Mouse (Mus musculus) Muller cell, postnatal 12 days (primary cell): ENCODE data around the gene Lamtor3.
"Not testable (repeated sequence)": the region's sequence is repeated elsewhere in the genome, so short reads cannot be mapped to it uniquely, and the experiment has no call there.

Experiments used
- DNase-seq: peaks from one replicate; pipeline ENCODE4 v3.0.0-alpha.2; 2015; ENCODE audit errors: inconsistent ontology term

Lamtor3 gene

DNA sequence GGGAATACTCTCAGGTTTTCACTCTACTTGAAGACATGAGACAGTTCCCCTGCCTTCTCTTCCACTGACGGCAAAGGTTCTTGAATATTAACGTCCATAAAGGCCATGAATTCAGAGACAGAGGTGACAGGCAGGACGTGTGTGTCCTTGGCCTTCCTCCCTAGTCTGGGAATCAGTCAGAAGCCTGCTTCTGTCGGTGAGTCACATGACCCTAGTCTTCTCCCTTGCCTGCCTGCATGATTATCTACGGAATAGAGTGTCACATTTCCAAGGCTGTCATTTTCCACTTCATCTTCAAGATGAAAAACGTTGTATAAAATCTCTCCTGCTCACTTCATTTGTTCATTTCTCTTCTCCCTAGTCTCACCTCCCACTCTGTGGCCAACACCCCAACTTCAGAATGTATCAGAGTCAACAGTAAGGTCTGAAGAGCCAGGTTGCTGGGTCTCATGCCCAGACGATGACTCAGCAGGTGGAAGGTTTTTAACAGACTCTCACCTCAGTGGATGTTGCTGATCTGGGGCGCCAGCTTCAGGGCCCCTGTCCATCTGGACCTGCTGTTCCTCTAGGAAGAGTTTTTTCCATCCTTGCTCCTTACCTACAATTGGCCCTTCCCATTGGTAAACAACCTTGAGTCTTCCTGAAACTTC lies 43.6 kb downstream of the Lamtor3 start:
- no peak for DNase-seq

- DNase-seq = no peak
These were observed 45.2 kb downstream of the Lamtor3 start for GRCm38 (mm10) chr3:137963508-137963907.

- DNase-seq = not testable (repeated sequence)
These were observed 45.7 kb downstream of the Lamtor3 start for GRCm38 (mm10) chr3:137964014-137964413.

GRCm38 (mm10) chr3:137968105-137968819 lies 50.0 kb downstream of the Lamtor3 start:
- no peak for DNase-seq

DNA sequence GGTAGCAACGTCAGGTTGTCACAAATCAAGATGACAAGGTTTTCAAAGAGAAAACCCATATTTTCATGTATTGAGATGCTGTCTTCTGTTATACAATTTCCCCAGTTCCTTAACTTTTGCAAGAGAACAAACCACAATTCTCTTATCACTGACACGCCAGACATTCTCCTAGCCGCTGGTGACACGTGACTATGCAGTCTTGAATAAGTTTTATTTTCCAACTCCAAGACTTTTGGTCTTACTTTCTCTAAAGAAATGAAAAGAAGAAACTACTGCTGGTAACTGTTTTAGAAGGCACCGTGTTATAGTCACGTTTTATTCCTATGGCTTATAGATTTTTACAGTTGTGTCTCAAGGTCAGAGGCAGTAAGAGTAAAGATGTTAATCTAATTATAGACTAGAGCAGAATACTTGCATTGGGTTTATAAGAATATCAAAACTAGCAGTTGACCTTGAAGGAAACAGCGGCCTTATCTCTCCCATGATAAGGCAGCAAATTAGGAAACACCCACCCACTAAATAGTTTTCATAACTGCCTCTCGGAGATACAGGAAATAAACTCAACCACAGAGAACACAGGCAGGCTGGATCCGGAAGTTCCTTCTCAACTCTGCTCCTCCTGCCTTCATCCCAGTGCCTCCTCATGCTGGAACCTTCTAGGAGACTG lies 50.6 kb downstream of the Lamtor3 start:
- no peak for DNase-seq

DNA sequence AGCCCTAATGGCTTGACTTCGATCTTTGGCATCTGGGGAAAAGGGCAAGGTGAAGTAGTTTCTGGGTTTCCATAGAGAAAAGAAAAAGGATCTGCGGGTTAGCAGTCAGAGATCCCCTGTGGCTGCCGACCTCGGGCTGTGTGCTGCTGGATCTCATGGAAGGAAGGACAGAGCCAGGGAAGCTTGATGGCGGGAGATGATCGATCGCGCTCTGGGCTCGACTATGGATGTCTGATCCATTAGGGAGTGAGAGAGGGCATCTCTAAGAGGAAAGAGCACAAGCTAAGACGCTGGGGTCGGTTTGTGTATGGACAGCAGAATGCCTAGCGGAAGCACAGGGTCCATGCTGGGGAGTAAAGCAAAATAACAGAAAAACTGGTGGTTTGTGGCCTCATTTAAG lies 51.6 kb downstream of the Lamtor3 start:
- DNase-seq = no peak

- DNase-seq = no peak
These were observed 53.9 kb downstream of the Lamtor3 start for GRCm38 (mm10) chr3:137972224-137972623.

- no peak for DNase-seq
These were observed 54.7 kb downstream of the Lamtor3 start for GRCm38 (mm10) chr3:137972989-137973388.

DNA sequence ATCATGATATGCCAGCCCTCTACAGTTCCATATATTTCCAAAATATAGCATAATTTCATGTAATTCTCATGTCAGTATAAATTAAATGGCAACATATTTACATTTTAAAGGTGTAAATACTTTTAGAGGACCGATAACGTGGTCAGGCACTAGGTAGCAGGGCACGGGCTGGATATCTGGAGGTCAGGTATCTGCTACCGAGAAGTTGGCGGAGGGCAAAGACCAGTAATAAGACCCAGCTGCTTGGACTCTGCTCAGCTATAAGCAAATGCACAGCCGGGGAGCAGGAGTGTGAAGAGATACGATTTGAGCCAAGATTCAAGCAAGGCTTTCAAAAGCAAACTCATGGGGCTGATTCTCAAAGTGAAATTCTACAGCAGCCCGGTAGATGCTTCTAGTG lies 56.0 kb downstream of the Lamtor3 start:
- no peak for DNase-seq

- DNase-seq = no peak
These were observed 57.1 kb downstream of the Lamtor3 start for GRCm38 (mm10) chr3:137975435-137975834.

DNA sequence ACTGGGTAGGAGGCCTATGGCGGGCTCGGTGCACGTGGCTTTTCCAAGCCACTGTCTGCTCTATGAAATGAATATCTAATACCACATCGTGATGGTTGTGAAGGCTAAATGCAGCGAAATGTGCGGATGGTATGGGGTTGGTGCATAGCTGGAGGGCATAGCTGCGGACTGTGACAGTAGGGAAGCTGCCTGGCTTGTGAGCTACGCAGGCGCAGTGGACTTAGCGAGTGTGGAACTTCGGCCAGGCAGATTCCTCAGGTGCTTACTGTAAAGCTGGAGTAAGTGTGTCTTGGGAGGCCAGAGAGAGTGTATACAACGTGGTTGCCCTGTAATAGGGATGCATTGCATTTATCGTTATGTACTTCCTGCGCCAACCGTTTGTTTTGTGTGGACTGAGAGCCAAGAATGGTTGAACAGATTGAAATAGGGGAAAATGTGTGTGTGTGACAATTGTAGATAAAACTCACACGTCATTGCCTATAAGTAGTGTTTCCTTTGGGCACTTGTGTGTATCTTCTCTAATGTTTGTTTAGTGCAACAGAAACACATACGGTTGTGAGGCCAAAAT lies 57.6 kb downstream of the Lamtor3 start:
- no peak for DNase-seq

DNA sequence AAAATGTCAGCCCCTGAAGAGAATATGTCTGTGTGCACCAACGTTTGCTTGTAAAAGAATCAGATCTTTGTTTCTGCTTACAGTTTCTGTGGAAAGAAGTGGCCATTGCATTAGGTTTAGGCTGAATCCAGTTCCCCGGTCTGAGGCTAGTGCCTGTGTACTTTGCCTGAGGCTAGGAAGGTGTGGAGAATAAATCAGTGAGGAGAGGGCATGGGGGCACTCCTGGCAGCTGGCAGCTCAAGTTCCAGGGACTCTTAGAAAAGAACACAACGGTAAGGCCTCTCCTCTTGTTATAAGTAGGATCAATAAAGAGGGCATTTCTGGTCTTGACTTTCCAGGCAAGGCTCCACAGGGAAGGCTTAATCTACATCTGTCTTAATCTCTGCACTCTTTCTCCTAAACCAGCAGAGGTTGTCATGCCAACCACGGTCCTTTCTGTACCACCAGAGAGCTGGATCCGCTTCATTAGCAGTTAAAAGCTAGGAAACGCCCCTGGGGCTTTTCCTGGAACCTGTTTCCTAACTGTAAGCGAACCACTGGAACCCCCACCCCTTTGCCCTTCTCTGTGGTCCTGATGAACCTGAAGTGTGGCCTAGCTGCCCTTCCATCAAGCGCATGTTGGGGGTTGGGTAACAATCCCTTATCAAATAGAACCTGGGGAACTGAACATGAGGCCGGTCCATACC lies 58.8 kb downstream of the Lamtor3 start:
- DNase-seq = no peak

DNA sequence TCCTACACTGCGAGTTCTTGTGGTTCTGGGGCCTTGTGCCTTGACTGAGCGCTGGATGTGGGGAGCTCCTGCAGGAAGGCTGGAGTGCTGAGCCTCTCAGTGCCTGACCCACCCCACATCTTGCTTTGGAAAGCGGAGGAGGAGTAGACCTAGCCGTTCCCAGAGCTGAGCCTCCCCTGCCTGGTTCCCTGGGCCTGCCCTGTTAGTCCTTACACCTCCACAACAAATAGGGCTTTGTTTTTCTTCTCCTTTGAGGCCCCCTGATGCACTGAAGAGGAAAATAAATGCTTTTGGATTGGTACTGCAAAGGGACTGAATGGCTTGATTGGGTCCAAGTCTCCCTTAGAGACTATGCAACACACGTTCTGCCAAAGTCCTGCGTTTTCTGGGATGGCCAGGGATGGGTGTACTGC lies 59.3 kb downstream of the Lamtor3 start:
- peak; percentile 28 for DNase-seq

DNA sequence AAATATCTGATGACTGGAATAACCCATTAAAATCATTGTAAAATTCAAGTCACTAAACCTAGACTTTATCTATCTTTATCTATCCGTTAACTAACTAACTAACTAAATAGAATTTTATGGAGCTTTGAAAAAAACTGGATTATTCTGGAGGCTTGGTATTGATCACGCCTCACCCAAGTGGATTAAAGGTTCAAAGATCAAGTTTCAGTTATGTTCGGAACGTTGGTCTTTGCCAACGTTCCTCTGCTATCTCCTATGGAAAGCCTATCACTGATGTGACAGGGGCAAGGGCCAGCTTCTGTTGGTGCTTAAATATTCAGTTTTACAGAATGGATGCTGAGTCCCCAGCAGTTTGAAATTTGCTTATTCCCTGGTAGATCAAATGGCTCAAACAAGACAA lies 59.9 kb downstream of the Lamtor3 start:
- DNase-seq = no peak
